Mouse (Mus musculus) liver (tissue): Measurements from ENCODE around the gene Sox9.

Source experiments
- DNase-seq: peaks from one replicate; pipeline ENCODE4 v3.0.0-alpha.2; 2020; ENCODE audit warnings: mixed read lengths

Sox9 gene

DNA sequence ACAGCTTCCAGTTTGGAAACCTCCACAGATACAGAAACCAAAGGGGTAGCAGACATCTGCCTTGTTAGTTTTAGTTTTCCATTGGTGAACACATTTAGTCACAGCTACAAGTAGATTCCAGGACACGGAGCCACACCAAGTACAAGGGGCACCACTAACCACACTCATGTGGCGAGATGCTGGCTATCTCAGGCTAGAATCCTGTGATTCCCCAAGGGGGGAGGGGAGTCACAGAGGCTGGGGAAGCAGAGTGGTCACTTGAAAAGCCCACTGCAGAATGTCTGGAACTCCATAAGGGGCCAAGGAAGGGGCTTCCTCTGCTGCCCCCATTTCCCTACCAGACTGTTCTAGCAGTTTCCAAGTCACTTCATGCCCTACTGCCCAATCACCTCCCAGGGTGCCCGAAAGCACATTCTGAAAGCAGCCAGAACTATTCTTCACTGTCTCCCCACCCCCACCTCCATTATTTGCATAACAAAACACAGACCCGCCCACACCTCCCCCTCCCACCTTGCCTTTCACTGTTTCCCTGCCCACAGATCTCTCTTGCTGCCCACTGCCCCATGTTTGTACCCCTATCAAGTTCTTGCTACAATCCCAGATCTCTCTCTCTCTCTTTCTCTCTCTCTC lies 19.3 kb downstream of the Sox9 start:
- DNase-seq = no peak

DNA sequence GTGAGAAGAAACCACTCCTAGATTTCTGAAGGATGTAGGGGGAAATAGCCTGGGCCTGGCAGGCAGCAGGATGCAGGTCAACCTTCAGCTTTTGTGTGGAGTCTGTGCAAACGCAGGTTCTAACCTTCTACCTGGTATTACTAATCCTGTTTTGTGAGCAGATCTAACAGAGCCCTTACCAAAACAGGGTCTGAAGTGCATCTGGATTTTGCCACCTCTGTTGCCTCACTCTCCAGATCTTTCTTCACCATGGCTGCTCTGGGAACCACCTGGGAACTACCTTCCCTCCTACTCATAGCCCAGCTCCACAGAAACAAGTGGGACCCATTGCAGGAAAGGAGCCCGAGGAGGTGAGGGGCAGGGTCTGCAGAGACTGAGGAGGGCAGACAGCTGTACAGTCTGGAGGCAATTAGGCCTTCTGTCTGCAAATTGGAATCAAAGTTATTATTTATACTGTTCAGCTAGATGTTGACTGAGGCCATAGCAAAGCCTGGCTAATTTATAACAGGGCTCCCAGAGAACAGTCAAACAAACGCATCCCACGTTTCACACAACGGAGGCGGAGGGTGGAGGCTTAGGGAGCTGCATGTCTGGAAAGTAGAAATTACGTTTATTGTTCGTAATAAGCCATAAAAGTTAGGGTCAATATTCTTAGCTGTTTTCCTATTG lies 25.9 kb downstream of the Sox9 start:
- DNase-seq = no peak

DNA sequence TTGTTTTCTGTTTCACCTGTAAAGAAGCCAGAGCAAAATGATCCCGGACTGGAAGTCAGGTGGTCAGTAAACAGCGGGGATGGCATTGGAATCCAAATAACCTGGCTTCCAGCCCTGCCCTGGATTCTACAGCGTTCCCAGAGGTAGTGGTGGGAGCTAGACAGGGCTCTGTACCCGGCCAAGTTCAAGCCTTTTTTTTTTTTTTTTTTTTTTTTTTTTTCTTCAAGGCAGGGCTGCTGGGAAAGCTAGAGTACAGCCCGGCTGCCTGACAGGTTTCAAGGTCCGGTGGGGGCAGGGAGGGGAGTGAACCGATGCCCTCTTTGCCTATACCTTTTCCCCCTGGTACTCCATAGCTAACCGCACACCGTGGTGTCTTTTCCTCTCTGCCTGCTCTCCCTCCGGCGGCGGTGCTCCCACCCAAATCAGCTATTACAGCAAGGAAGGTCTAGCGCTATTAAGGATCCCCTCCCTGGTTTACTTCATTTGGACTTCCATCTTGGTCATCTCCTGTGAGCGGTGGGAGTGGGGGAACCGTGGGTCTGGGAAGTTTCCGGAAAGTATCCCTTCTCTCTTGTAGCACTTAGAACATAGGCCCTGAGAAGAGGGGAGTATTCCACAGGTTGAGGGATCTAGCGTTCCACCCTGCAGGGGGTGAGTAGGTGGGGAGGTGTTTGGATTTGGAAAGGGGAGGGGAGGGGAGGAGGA lies 28.6 kb downstream of the Sox9 start:
- no peak for DNase-seq

DNA sequence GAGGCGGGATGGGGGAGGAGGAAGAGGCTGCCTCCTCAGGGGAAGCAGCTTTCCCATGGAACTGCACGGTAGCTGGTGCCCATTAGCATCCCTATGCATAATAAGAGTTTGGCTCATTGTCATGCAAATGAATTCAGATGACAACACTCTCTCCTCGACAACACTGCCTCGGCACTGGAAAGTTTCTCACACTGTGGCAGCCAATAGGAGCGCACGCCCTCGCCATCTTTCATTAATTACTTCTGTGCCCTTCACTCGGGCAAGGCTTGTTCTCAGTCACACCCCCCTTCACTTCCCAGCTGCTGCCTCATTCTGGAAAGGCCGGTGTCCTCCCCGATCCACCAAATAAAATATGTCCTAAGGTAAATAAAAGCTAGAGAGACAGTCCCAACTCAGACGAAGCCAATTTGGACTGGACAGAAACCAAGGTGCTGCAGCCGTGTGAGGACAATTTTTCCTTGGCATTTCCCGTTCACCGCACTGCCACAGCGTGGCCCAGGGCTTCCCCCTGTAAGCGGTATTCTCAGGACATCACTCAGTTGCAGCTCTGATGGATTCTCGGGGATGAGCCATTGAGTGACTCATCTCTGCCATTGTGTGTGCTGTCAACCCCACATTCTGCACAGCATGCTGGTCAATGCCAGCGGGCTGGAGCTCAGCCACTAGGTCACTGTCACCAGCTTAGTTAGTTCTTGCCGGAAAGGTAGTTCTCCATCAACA lies 29.3 kb downstream of the Sox9 start:
- no peak for DNase-seq

DNA sequence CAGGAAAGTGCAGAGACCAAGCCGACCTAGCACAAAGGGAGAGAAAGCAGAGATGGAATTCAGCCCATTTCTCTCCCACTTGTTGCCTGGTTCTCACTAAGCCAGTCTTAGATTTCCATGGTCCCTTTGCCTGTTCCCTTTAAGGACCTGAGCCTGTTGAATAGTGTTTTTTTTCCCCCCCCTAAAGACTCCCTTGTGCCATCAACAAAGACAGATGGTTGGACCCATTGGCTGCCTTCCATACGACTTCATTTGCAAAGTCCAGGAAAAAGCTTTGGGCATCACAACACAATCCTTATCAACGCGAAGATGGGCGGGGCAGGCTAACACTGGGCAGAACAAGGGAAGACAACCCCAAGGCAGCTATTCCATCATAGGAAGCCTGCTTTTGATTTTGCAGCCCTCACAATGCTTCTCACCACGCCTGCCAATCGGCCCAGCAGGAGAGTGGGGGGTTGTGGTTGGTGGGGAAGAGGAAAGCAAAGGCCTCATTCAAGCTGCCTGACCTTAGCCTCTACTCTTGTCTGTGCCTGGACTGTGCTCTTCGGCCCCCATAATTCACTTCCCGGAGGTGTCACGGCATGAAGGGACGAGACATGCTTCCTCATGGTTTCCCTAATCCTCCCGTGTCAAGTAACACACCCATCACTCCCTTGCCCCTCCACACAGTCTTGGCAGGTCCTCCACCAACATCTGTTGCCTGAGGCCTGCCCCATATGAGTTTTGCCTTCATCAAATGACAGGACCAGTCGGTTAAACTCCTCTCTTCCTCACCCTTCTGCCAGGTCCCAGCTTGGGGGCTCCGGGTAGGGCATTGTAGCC lies 36.0 kb downstream of the Sox9 start:
- no peak for DNase-seq

DNA sequence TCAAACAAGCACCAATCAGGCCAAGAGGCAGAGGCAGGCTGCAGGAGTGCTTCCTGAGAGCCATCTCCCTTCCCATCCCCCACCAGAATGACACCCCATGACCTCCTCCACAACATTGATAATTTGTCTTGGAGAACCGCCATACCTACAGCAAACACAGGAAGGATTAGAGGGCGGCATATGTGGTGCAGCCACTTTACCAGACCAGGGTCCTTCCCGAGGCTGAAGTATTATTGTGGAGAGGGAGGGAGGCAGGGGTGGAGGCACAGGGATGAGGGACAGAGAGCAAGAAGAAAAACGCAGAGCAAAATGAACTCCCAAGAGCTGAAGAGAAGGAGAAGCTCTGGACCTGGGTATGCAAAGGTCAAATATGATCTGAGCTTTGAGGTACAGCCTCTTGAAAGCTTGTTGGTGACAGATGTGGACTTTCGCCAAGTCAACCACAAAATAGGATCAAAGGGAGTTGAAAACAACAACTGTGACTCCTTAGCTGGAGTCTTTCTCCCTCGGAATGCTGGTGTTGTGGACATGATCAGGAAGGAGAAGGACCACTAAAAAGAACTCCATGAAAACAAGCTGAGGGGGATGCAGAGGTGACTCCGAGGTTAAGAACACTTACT lies 36.7 kb downstream of the Sox9 start:
- no peak for DNase-seq

DNA sequence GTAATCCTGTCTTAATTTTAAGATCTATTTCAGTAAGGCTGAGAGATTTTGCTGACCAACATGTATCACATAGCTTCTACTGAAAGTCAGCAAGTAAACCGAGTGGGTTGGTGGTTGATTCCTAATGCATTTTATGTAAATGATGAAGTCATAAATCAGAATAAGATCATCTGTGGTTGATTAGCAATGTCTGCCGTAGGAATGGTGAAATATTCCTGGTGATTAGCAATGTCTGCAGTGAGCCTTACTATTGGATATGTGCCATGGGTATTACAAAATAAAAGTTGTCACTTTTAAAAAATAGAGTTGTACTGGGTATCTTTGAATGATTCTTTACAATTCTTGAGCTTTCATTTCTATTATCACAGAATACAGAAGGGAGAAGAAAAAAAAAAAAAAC lies 39.5 kb downstream of the Sox9 start:
- no peak for DNase-seq

DNA sequence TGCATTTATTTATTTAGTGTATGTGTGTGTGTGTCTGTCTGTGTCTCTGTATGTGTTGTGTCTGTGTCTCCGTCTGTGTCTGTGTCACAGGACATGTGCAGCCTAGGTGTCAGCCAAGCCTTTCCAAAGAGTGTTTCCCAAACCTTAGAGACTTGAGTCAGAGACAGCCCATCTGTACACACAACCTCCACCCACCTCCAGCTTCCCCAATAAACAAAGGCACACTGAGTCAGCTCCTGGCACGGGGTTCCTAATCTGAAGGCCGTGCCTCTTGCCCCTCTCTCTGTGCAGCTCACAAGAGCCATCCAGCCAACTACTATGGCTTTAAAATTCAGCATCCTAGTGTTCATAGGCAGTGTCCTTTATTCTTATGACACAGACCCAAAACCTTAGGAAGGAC lies 42.1 kb downstream of the Sox9 start:
- DNase-seq = no peak

DNA sequence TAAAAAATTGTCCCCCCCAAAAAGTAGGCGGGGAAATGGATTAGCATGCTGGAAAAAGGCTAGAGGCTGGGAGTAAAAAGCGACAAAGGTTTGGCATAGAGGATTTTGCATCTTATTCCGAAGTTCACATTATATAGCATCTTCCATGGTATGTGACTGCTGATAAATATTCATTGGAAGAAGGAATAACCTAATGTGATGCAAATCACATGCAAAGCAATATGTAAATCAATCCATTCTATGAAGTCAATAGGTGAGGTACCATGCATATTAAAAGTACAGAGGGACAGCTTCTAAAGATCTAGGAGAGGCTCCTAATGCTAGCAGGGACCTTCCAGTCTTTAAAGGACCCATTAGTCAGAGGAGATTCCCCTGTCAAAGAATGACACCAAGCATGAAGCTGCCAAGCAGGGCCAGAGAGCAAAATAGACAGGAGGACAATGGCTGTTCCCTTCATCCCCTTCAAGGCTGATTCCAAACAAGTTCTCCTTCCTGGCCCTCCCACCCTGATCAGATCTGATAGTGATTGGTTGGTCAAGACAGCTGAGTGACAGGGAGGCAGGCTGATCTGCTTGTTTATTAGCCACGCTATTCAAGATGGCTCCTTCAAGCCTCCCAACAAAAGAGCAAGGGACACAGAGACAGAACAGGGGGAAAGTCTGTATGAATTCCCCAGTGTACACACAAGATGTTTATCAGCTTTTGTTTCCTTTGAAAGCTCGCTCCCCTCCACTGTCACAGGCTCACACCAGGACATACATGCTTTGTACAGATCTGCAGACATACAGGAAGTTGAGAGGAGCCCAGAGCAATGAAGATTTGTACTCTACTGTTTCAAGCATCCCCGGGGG lies 44.4 kb downstream of the Sox9 start:
- DNase-seq = no peak

DNA sequence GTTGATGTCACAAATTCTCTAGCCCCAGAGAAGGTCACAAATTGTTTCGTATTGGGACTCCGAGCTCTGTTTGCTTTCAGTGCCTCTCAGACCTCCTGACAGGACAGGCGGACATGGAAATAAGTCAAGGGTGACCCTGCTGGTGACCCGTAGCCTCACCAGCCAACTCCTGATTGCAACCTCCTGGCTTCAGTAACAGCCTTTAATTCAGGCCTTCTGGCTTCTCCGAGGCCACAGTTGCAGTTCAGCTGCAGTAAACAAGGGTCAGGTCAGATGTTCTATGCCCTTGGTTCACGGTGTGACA lies 45.0 kb downstream of the Sox9 start:
- DNase-seq = no peak

DNA sequence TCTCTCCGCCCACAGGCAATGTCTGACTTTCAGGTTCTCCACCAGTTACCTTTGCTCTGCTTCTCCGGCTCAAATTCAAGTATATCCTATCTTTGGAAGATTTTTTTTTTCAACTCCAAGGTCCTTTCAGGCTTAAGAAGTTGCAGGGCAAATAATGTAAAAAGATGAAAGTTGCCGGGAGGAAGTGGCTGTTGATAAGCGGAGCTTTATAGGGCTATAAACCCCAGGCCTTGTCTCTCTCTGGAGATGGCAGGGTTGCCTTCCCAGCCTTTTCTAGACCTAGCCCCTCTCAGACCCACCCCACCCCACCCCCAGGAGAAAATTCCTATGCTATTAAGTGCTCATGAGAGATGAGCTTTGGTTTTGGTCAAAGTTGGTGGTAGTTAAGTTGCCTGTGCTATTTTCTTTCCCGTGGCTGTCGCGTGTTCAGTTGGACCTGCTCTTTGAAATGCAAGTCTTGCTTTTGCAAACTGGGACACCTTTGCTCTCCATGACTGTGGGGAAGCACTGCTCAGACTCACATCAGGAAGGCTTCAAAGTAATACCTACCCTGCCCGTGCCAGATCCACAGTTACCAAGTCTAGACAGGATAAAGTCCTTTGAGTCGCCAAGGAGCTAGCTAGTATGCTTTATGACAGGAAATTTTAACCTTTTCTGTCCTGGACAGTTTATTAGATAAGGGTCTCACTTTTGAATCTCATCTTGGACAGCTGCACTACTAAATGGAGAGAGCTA lies 46.7 kb downstream of the Sox9 start:
- no peak for DNase-seq

DNA sequence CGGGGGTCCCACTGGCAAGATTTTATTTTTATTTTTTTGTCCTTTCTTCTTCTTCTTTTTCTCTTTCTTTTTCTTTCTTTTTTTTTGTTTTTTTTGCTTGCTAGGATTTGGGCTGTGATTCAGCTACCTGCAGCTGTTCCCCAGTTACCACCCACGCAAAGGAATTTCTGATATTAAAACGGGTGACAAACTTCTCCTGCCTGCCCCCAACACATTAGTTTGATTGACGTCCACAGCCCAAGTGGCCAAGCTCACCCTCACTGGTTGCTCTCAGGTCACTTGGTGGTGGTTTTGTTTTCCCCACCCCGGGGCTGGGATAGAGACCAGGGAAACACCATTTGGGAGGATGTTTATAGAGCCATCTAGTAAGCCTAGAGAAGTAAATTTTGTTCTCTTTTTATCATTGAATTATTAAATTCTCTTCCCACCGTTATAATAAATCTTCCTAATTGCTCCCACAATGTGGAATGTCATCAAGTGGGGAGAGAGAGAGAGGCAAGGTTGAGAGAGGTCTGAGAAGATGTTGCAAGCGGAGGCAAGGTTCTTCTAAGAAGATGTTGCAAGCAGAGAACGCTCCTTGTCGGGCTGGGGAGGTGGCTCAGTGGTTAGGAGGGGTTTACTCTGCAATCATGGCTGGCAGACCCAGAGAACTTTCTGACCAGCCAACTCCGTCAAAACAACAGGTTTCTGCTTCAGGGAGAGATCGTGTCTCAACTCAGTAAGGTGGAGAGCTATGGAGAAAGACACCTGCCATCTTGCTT lies 52.4 kb downstream of the Sox9 start:
- DNase-seq = no peak

DNA sequence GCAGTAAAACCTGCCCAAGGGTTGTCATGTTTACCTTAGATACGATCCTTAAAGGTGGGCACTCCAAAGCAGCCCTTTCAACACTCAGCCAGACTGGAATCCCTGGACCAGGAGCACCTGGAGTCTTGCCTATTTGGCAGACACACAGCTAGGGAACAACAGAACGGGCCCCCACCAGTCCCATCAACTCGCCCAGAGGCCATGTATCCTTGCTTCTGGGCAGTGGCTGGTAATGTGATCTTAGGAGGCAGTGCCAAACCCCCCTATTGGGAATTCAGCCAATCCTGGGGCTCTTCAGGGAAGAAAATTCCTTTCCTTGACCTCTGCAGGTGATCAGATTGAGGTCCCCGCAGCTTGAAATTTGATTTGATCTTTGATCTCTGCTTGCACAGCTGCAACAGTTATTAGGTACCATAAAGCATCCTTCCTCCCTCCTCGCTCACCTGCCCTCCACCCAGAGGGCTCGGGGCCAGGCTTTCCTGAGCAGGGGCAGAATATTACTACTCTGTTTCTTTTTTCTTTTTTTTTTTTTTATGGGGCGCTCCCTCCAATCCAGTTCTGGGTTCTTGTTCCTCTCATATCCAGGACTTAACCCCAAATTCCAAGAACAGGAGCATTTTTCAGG lies 53.6 kb downstream of the Sox9 start:
- no peak for DNase-seq
